Mouse (Mus musculus): ENCODE measurements around the gene Oxtr. TPM values are rescaled to one million over a fixed set of nuclear protein-coding genes. Genes with fewer than 3 reads are reported as not detected.

The Oxtr gene
- total RNA-seq, 2 experiments from 2014 or later, result 0.09 to 1.2 TPM

DNA sequence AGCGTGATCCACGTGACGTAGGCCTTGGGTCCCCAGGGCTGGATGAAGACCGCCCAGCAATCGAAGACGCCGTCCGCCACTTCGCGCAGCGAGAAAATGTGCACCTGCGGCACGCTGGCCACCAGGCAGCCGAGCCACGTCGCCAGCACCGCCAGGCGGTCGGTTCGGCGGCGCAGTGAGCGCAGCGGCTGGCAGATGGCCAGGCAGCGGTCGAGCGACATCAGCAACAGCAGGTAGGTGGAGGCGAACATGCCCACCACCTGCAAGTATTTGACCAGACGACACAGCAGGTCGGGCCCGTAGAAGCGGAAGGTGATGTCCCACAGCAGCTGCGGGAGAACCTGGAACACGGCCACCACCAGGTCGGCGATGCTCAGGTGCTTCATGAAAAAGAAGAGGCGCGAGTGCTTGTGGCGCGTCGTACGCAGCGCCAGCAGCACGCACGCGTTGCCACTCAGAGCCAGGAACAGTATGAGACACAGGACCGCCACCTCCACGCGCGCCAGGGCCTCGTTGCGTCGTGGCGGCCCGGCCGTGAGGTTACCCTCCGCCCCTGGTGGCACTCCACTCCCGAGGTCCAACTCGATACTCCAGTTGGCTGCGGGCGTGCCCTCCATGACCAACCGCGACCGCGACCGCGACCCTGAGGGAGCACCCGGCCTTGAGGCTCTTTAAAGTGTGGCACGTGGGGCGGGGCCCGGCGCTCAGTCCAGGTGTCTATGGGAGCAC is 398 bp downstream of the Oxtr start:
- DNase-seq (ENCODE audit: low spot score), result no peak

DNA sequence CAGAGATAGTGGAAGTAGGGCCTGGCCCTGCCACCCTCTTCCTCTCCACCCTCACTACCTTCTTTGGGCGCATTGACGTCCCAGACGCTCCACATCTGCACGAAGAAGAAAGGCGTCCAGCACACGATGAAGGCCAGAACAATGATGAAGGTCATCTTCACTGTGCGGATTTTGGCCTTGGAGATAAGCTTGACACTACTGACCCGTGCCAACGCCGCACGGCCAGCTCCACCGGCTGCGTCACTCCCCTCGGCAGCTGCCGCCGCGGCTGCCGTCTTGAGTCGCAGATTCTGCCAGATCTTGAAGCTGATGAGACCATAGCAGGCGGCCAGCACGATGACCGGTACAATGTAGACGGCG is 942 bp downstream of the Oxtr start:
- no peak for DNase-seq (ENCODE audit: low spot score)

DNA sequence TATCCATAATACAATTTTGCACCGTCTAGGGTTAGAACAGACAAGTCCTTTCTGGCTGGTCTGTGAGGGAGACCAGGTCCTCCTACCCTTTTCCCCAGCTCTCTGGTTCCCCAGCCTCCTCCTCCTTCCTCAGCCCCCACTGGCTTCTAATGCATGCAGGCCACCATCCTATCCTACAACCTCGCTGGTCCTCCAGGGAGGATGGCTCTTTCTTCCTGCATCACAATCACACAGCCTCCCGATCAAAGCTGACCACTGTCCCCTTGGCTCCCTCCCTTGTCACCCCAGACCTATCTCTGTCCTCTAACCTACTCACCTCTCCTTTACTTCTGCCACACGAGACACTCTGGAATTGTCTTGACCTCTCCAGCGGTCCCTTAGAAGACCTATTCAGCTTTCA is 1.8 kb downstream of the Oxtr start:
- no peak for DNase-seq (ENCODE audit: low spot score)

GRCm38 (mm10) chr6:112484316-112484715 is 5.4 kb downstream of the Oxtr start:
- peak; percentile 26 for DNase-seq (ENCODE audit: low spot score)

DNA sequence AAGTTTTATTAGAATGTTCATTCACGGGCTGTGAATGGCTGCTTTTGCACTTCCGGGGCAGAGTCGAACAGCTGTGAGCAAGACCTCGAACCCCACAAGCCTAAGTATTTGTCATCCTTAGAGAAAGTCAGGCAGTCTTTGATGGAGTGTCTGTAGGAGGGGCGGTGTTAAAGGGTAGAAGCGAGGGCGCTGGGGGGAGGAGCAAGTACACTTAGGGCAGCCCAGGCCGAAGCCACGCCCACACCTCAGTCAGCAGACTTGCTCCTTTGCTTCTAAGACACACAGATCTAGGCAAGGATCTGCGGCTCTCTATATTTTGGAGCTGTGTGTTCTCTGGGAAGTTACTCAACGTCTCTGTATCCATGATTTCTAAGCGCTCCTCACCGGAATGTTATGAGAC is 9.9 kb downstream of the Oxtr start:
- DNase-seq (ENCODE audit: low spot score), result no peak

DNA sequence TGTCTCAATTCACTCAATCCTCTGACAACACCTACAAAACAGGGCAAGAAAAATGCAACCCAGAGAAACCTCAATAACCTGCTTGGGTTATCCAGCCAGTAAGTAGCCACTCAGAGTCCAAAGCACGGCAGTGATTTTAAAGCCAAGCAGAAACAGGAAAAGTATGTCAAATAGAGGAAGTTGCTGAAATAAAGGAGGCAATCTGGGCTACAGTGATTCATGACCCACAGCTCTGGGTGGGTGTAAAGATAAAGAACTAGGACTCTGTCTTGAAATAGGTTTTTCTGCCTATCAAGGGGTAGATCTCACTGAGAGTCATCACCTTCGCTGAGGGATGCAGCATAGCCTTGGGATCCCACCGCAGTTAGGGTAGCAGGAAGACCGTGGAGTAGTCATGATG is 18.1 kb downstream of the Oxtr start:
- no peak for DNase-seq (ENCODE audit: low spot score)

DNA sequence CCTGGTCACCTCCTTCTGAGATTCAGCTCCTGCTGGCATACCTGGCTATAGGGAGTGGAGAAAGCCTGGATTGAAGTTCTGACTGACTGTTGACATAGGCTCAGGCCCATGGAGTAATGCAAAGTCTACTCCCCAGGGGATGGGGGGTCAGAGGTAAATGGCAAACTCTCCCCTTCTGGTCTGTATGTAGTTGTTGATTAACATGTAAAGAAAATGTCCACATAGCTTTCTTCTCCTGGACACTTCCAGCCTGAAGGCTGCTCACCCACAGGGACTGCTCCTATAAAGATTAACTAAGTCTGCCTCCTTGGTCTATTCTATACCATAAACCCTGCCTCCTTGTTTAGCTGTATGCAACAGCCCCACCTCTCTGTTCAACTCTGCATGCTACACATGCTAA is 23.7 kb downstream of the Oxtr start:
- DNase-seq (ENCODE audit: low spot score), result no peak

- peak; percentile 16 for DNase-seq (ENCODE audit: low spot score)
These were observed 24.3 kb downstream of the Oxtr start for GRCm38 (mm10) chr6:112465441-112465840.

DNA sequence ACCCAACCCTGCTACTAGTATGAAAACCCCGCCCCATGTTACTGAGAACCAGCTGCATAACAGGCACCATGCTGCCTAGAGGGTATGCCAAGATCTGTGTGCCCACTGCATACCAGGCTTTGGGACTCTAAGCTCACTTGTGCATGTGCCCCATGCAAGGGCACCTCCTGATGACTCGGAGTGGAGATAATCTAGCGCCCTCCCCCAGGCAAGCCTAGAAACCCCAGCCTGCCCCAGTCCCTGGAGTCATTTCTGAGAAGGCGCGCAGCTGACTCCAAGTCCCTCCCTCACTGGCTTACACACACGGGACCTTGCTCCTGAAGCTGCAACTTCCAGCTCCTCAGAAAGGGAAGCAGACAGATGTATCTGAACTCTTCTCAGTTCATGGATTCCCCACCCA is 26.4 kb downstream of the Oxtr start:
- no peak for DNase-seq (ENCODE audit: low spot score)

DNA sequence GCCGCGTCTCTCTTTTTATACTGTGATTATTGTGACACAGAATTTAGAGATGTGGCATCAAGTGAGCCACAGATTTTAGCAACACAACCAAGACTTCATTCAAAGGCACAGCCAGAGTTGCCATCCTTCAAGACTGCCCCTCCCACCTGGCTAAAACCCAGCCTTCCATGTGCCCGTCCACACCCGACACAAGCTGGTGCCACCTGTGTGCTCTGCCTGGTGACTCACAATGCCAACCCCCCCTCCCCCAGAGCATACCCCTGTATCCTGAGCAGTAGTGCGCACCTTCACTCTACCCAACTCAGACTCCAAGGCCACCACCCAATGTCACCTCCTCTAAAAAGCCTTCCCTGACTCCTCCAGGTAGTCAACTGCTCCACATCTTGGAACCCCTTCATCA is 28.3 kb downstream of the Oxtr start:
- no peak for DNase-seq (ENCODE audit: low spot score)

- DNase-seq (ENCODE audit: low spot score), result peak; percentile 74
These were observed 30.4 kb downstream of the Oxtr start, which contains the start of gene Cav3 for GRCm38 (mm10) chr6:112459341-112459749. Gene Cav3, plus strand, starts transcription at chr6:112459505.

- no peak for DNase-seq (ENCODE audit: low spot score)
These were observed 44.1 kb downstream of the Oxtr start for GRCm38 (mm10) chr6:112445675-112446074.

DNA sequence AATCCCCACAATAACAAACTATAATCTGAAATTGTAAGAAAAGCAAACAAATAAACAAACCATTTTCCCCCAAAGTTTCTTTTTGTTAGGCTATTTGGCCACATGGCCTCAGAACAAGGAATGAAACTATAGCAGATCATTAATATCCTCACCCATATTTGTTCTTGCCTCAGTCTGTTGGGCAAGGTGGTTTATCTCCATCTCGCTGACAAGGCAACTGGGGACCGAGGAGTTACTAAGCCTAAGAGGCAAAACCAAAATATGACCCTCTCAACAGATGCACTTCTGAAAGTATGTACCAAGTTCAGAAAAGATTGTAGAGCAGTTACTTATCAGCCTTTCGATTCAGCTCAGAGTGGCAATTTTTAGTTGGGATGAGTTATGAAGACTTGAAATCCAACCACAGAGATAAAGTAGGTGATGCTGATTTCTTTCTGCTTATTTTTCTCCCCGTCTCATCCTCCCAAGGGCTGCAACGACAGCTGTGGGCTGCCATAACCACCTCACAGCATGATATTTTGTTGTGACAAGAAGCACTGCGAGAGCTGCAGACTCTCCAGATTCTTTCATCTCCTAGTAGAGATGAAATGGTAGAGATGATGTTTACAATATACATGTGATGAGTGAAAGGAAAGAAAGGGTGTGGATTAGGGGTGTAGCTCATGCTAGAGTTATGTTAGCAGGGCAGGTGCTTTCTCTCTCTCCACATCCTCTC is 63.6 kb downstream of the Oxtr start:
- DNase-seq (ENCODE audit: low spot score), result no peak

DNA sequence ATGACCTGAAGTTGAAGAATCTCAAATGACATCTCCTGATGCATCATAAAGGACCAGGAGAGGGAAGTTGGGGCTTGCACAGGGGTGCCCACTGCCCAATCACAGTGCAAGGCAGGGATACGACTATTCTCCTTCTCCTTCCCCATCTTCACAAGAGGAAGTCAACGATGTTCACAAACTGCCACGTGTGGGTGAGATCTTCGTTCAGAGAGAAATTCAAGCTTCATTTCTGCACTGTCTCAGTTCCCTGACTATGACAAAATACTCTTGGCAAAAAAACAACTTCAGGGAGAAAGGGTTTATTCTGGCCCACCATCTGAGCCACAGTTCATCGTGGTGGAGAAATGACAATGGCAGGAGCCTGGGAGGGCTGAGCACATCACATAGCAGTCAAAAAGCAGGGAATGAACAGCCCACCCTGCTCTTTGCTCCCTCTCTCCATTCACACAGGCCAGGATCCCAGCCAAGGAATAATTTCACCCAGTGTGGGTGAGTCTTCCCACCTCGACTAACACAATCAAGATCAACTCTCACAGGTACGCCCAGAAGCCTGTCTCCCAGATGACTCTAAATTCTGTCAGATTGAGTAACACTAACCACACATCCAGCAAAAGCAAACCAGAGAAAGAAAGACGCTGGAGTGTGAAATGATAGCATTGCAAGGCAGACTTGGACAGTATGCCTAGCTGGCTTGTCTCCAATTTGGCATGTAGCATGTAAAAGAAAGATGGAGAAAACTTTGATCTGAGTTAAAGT is 65.8 kb downstream of the Oxtr start:
- DNase-seq (ENCODE audit: low spot score), result no peak

Other genes starting within 250 kb of the Oxtr start
- gene Lmcd1, start 216.2 kb downstream of the Oxtr start, total RNA-seq (2021), result 100 to 1,000 TPM; 109 to 237 TPM
- under 1 TPM; 0.23 to 0.33 TPM for gene Ssu2, start 101.9 kb downstream of the Oxtr start, total RNA-seq (2021)
- 10 to 100 TPM; 47.8 to 52.7 TPM for gene Cav3, start 30.4 kb downstream of the Oxtr start, total RNA-seq (2021)
- under 1 TPM; 0.78 to 0.94 TPM for gene Rad18, start 206.7 kb upstream of the Oxtr start, total RNA-seq (2021)

All from gastrocnemius, adult 18-20 months (tissue).